Mouse (Mus musculus): ENCODE data around the gene Adsl. TPM values are rescaled to one million over a fixed set of nuclear protein-coding genes. Genes with fewer than 3 reads are reported as not detected.

Adsl gene
- polyA plus RNA-seq (2017; shearing (Covaris generic)), result 79.6 TPM

GRCm38 (mm10) chr15:80948145-80949135, at the start of gene Adsl:
Gene Adsl (plus strand): TSS chr15:80948490.

GRCm38 (mm10) chr15:80977620-80978334, 29.5 kb downstream of the Adsl start, which contains the start of gene Sgsm3:
Gene Sgsm3 (plus strand): TSS chr15:80977765.

Other genes starting within 250 kb of the Adsl start
- 49.2 TPM for gene Tnrc6b, start 237.2 kb upstream of the Adsl start, polyA plus RNA-seq (2017; shearing (Covaris generic))
- 16.4 TPM for gene Sgsm3, start 29.3 kb downstream of the Adsl start, polyA plus RNA-seq (2017; shearing (Covaris generic))
- gene Mrtfa, start 242.3 kb downstream of the Adsl start, polyA plus RNA-seq (2017; shearing (Covaris generic)), result 58.7 TPM